Mouse (Mus musculus) gastrocnemius, postnatal 10 days (tissue): Measurements from ENCODE around the gene Daglb. TPM values are rescaled to one million over a fixed set of nuclear protein-coding genes. Genes with fewer than 3 reads are reported as not detected.
"Not testable (repeated sequence)": the region's sequence is repeated elsewhere in the genome, so short reads cannot be mapped to it uniquely, and the experiment has no call there.

ENCODE experiments used
- DNase-seq: peaks from one replicate; pipeline ENCODE4 v3.0.0; 2021; ENCODE audit warnings: mixed read lengths
- total RNA-seq, 2 experiments: library from RNA; stranded (reverse); gene quantifications; 2 replicates each; pipeline ENCODE4 v1.2.3; 2021

Gene Daglb
- total RNA-seq, 2 experiments from 2014 or later = 4.2 to 5.7 TPM

- DNase-seq = no peak
These were observed 22.8 kb downstream of the Daglb start for GRCm38 (mm10) chr5:143487193-143487592.

GRCm38 (mm10) chr5:143487998-143488397 is 23.6 kb downstream of the Daglb start:
- DNase-seq = no peak

GRCm38 (mm10) chr5:143489749-143490342 is 25.5 kb downstream of the Daglb start:
- DNase-seq = no peak

- no peak for DNase-seq
These were observed 27.4 kb downstream of the Daglb start for GRCm38 (mm10) chr5:143491736-143492135.

DNA sequence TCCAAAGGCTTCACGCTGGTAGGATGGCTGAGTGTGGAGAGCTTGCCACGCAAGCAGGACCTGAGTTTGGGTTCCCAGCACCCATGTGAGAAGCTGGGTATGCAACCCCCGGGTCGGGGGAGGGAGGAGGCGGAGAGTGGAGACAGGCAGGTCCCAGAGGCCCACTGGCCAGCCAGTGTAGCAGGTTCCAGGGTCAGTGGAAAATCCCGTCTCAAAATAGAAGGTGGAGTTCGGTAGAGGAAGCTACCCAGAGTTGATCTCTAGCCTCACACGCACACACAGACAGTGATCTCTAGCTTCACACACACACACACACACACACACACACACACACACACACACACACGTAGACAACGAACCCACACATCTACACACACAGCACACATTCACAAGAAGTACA is 28.8 kb downstream of the Daglb start:
- DNase-seq = no peak

- no peak for DNase-seq
These were observed 31.3 kb downstream of the Daglb start for GRCm38 (mm10) chr5:143495708-143496107.

DNA sequence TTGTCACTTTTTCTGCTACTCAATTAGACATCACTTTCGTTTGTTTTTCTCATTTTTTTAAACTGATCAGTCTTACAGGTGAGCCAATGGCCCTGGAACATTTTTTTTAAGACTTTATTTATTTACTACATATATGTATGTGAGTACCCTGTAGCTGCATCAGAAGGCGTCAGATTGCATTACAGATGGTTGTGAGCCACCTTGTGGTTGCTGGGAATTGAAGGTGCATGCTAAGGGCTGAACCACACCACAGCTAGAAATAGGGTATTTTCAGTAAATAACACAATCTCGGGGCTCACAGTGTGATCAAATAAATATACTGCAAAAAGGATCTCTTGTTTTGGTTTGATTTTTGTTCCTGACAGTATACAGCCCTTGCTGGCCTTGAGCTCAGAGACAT is 33.1 kb downstream of the Daglb start:
- no peak for DNase-seq

DNA sequence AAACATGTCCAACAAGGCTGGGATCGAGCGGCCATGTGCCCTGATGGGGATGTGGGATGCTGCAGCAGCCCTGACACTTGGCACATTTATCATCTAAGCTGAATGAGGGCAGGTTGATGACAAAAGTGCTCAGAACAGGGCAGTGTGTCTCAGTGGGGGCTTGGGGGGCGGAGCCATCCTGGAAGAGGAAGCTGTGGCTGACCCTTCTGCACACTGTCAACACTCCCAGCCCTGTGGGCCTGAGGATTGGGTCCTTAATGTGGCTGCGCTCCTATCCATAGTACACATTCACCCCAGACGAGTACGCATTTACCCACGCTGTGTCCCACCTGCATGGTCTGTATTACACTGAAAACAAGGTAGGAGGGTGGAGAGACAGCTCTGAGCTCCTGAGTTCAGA is 34.8 kb downstream of the Daglb start:
- no peak for DNase-seq

DNA sequence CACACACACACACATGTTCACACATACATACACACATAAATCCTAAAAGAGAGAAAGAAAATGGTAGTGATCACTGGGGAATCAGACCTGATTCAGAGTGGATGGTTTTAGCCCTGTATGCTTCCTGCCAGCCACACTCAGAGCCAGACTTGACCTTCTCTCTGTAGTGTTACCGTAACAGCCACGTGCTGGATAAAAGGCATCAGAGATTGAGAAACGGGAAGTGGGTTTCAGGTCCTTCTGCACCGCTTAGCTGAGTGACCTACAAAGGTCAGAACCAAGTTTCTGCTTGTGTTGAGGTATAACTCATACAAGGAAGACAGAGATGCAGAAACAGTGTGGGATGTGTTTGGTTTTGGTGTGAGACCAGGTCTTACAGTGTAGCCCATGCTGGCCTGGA is 35.3 kb downstream of the Daglb start:
- DNase-seq = no peak

- DNase-seq = not testable (repeated sequence)
These were observed 36.3 kb downstream of the Daglb start for GRCm38 (mm10) chr5:143500711-143501110.

DNA sequence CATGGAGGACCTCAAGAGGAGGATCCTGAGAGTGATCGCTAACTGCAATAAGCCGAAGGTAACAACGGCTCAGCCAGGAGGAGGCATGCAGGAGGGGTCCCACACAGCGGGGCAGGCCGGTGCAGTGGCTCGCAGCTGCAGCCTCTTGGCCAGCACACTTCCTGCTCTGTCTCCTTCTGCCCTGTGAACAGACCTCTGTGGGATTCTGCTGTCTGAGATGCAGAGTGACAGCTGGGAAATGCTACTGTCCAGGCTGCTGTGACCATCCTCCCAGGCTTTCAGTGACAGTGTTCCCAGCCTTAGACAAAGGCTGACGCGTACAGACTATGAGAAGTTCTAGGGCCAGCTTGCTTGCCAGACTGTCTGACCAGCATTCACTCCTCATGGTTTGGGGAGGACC is 36.8 kb downstream of the Daglb start:
- no peak for DNase-seq

DNA sequence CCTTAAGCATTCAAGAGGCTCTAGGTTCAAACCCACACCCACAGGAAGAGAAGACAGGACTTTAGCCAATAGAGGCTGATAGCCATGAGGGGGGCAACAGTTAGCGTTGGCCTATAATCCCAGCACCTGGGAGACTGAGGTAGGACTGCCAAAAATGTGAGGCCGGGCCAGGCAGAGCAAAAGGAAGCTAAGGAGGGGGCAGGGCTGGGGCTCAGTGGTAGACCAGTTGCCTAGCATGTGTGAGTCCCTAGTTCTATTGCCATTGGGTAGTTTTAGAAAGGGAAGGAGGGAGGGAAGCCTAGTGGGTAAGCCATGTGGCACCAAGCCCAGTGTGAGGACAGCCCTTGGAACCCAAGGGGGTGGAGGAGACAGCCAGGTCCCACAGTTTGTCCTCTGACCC is 37.3 kb downstream of the Daglb start:
- DNase-seq = no peak

- DNase-seq = no peak
These were observed 38.6 kb downstream of the Daglb start for GRCm38 (mm10) chr5:143502899-143503557.

- no peak for DNase-seq
These were observed 39.4 kb downstream of the Daglb start for GRCm38 (mm10) chr5:143503740-143504139.

DNA sequence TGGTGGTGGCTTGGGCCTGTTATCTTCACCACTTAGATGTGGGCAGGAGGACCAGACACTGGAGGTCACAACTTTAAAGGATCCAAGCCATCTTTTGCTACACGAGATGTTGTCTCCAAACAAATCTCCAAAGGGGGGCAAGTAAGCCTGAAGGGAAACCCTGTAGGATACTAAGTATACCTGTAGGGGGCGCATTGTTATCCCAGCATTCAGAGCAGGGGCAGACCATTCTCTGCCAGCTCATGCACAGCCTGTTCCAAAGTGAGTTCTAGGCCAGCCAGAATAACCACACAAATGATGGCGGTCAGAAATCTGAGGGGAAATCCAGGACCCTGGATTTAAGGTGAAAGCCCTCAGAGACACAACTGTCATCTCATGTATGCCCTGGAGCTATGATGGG is 40.1 kb downstream of the Daglb start:
- no peak for DNase-seq

DNA sequence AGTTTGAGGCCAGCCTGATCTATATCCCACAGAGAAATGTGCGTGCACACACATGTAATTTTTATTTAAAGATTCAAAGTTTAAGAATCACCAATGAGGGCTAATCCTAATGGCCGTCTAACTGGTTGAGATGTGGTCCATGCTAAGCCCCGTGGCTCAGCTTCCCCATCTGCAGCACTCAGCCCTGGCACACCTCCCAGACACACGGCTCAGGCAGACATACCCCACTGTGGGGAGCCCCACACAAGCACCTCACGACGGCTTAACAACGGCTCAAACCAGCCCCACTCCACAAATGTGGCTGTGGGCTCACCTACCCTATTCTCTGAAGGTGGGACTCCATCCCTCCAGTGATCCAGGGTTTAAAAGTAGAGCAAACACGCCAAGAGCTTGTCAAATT is 40.7 kb downstream of the Daglb start:
- no peak for DNase-seq

DNA sequence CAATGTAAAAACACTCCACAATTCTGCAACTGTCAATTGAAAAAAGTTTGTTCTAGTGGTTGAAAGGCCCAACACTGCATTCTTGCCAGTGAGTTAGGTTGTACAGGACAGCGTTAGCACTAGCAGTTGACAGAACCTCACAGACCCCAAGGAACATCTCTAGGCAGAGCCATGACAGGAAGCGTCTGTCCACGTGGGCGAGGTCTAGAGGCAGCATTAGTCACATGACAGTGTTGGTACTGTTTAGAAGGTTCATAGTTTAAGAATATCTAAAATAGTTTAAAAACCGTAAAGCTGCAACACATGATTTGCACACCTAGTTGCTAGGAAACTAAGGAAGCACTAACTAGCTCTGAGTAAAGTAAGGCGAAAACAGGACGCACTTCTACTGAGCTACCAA is 41.2 kb downstream of the Daglb start:
- no peak for DNase-seq

GRCm38 (mm10) chr5:143509294-143509693 is 44.9 kb downstream of the Daglb start:
- no peak for DNase-seq

DNA sequence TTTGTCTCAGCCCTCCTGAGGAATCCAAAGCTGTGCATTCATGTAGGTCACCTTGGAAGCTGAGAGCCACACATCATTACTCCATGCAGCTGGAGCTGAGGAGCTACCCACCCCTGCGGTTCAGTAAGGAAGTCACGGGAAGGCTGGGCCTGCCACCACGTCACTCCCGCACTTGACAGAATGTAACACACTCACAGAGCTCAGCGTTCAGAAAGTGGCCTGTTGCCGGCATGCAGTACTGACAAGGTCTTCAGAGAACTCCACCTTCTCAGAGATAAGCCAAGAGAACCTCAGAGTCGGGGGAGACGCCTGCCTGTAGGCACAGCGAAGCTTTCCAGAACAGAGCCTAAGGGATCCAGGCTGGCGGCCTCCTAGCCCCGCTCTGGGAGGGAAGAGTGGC is 45.4 kb downstream of the Daglb start:
- DNase-seq = no peak

GRCm38 (mm10) chr5:143511577-143511976 is 47.2 kb downstream of the Daglb start:
- DNase-seq = no peak

DNA sequence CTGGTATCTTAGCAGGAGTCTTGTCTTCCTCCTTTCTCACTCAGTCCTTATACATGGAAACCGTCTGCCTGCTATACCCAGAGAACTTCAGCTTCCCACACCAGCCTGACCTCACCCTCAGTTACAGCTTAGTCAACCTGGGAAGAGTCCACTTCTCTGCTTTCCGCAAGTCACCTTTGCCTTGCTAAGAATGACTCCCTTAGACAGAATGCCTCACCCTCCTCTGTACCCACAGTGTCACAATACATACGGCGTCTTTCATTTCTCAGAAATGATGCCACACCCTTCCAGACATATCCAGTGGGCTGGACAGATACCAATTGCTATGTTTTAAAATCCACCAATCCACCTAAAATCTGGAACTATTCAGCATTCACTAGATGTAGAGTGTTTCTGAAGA is 47.9 kb downstream of the Daglb start:
- DNase-seq = no peak

DNA sequence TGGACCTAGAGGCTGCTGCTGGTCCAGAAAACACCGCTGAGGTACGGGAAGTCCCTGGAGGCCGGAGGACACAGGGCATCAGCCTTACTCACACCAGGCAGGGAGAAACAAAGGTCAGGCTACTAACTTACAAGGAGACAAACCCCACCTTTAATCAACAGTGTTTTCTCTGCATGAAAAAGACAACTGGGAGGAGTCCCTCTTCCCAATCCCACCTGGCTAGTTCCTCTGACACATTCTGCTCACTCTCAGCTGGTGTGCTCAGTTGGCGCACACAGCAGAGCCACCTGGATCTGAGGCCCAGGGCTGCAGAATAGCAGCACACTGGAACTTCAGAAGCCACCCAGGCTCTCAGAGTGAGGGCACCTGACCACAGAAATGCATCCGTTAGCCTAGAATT is 50.5 kb downstream of the Daglb start:
- no peak for DNase-seq

DNA sequence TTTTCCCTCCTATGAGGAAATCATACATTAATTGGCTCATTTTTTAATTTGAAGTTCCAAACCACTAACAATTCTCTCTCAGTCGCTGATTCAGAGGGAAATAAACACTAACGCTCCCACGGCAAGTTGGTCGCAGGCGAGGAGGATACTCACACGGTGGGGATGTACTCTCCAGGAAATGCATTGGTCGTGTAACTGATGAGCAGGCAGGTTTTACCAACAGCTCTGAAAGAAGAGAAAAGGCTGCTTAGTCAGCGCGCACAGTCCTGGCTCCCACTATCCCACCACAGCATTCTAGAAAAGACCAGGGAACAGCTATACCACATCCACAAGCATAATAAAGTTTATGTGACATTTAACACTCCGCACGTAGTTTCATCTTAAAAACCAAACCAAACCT is 52.6 kb downstream of the Daglb start:
- no peak for DNase-seq

DNA sequence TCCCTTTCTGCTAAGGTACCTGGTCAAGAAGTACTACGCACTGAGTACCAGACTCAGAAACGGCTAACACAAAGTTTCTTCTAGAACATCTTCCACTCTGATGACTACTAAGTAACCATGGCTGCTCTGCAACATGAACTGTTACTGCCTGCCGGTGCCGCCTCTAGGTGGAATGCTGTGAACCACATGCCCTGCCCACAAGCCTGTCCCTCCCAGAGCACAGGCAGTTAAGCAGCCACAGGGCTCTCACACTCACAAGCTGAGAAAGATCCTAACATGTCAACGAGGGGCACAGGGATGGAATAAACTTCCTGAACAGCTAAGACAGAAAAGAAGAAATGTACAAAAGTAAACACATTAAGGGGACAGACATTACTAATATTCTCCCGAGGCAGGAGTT is 53.1 kb downstream of the Daglb start:
- DNase-seq = no peak
